Mouse (Mus musculus): ENCODE measurements at regions not wholly inside any gene's neighbourhood (a gene's known extent, or its start where the extent isn't known, plus 50 kb on each side); places are given as distances from the start of the nearest gene placed in this dataset.

DNA sequence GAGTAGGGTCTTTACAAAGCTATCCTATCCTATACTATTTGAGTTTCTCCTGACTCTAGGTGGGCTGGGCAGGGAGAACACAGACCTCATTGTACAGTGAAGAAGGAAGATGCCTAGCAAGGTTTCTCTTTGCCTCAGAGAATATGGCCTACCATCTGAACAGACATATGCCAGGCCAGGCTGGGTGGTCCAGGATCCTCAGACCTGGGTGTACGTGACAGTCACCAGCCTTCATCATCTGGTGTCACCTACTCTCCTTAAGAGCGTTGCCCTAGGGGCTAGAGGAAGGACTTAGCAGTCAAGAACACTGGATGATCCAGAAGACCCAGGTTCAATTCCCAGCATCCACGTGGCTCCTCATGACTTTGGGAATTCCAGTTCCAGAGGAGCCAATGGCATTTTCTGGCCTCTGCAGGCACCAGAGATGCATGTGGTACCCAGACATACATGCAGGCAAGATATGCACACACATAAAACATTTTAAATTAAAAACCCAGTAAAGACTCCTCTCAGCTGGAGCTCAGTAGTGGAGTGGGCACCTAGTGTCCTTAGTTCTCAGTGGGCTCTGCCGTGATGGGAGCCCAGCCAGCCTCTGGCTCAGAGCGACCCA is 214.9 kb downstream of the Bcl2l11 start:
- TF ChIP-seq CTCF (IDR thresholded peaks at IDR 0.05; ENCODE audit: low read depth, low read length) (no peak), POLR2A (IDR thresholded peaks at IDR 0.05; ENCODE audit: extremely low read depth, insufficient read depth, low read length) (no peak)
